Mouse (Mus musculus) G1E (cell line): ENCODE results near the gene Epb41l2.

ENCODE experiments used
- GATA1 ChIP-seq: IDR thresholded peaks from 2 replicates; pipeline ENCODE4 v1.6.1; 2012; ENCODE audit warnings: borderline replicate concordance, low read length, inconsistent platforms, mixed read lengths
- POLR2AphosphoS5 ChIP-seq: IDR thresholded peaks from 2 replicates; pipeline ENCODE4 v1.6.1; 2012; ENCODE audit warnings: low read depth, low read length, inconsistent platforms; ENCODE audit not compliant: insufficient replicate concordance

- TF ChIP-seq GATA1 (no peak), POLR2AphosphoS5 (no peak)
Measured at GRCm38 (mm10) chr10:25436703-25437401, 77.3 kb downstream of the Epb41l2 start.
